Mouse (Mus musculus): Measurements from ENCODE around the gene Disp2. TPM values are rescaled to one million over a fixed set of nuclear protein-coding genes. Genes with fewer than 3 reads are reported as not detected.

Disp2 gene
- polyA plus RNA-seq, 1 experiment from 2014 or later = 0.59 TPM

DNA sequence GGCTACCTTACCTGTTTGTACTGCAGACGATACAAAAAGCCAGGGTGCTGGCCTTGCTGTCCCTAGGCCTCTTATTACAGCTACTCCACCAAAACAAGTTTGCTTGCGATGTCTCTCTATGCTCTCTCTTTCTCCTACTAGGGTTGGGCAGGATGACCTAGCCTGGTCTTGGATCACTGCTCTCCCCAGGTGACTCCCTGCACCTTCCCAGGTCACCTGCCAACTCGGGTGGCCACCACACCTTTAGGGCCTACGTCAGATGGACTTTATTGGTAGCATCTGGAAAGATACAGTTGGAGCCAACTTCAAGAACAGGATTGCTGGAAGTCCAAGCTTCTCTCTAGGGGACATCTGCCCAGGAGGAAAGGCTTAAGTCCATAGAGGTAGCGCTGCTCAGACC lies 14.6 kb upstream of the Disp2 start:
- no peaks in the 10 kb centered on the region for H3K36me3 ChIP-seq (ENCODE audit: insufficient read depth)
- no peak for TF ChIP-seq CTCF (IDR thresholded peaks at IDR 0.05; ENCODE audit: low read depth)
- no peak overlapping the region for H3K27ac ChIP-seq (ENCODE audit: low read depth)
- no peak for ATAC-seq (ENCODE audit: insufficient read depth)
- H3K4me2 ChIP-seq = no peak overlapping the region
- no peaks in the 10 kb centered on the region for H3K9me3 ChIP-seq (ENCODE audit: low read depth, low read length)
- 79% methylated on average over 5 of the region's 5 CpGs for WGBS
- no peak for DNase-seq
- H3K4me1 ChIP-seq (ENCODE audit: insufficient read depth) = peaks cover 30% of the 10 kb centered on the region
- H3K27me3 ChIP-seq (ENCODE audit: insufficient read depth, low read length) = no peaks in the 10 kb centered on the region
- no peak overlapping the region for H3K4me3 ChIP-seq (ENCODE audit: low read depth, low read length)
- no peak overlapping the region for H3K9ac ChIP-seq

DNA sequence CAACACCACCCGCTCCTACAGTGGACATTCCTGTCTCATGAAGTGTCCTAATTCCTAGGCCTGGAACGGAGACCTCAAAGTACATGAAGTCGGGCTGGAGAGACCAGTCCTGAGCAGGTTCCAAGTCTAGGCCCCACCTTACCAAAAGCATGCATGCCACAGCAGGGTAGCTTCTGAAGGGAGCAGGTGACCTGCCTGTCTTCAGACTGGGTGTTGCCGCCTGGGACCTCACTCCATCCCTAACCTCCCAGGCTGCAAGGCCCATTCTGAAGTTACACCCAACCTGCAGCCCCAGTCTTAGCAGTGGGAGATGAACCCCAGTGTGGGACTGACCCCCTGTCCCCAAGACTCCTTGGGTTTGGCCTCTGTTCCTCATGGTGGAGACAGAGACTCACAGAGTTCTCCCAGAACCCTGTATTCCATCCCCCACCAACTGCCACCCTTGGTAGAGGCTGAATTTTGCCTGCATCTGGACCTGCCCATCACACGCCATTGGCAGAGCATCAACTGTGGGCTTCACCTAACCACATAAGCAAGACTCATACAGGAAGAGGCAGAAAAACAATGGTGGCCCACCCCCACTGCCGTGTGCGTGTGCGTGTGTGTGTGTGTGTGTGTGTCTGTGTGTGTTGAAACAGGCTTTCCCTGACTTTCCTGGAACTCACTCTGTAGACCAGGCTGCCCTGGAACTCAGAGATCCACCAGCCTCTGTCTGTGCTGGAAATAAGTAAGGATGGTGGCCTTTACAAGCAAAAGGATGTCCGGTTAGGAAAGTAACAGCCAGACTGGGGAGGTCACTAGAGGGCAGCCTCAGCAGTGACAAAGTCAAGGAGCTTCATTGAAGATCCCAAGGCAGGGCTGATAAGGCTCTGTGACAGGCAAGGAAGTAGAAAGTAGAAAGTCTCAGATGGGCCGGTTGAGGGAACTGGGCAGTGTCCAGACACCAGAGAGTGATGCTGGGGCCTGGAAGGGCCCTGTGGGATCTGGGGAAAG lies 13.2 kb upstream of the Disp2 start:
- ATAC-seq (ENCODE audit: insufficient read depth) = no peak
- no peaks in the 10 kb centered on the region for H3K36me3 ChIP-seq (ENCODE audit: insufficient read depth)
- H3K4me2 ChIP-seq = no peak overlapping the region
- H3K9me3 ChIP-seq (ENCODE audit: low read depth, low read length) = no peaks in the 10 kb centered on the region
- 69% methylated on average over 10 of the region's 10 CpGs for WGBS
- H3K4me1 ChIP-seq (ENCODE audit: insufficient read depth) = peaks cover 27% of the 10 kb centered on the region
- no peak for TF ChIP-seq CTCF (IDR thresholded peaks at IDR 0.05; ENCODE audit: low read depth)
- H3K27me3 ChIP-seq (ENCODE audit: insufficient read depth, low read length) = no peaks in the 10 kb centered on the region
- no peak overlapping the region for H3K4me3 ChIP-seq (ENCODE audit: low read depth, low read length)
- peak; percentile 20 for DNase-seq
- H3K9ac ChIP-seq = no peak overlapping the region
- H3K27ac ChIP-seq (ENCODE audit: low read depth) = no peak overlapping the region

DNA sequence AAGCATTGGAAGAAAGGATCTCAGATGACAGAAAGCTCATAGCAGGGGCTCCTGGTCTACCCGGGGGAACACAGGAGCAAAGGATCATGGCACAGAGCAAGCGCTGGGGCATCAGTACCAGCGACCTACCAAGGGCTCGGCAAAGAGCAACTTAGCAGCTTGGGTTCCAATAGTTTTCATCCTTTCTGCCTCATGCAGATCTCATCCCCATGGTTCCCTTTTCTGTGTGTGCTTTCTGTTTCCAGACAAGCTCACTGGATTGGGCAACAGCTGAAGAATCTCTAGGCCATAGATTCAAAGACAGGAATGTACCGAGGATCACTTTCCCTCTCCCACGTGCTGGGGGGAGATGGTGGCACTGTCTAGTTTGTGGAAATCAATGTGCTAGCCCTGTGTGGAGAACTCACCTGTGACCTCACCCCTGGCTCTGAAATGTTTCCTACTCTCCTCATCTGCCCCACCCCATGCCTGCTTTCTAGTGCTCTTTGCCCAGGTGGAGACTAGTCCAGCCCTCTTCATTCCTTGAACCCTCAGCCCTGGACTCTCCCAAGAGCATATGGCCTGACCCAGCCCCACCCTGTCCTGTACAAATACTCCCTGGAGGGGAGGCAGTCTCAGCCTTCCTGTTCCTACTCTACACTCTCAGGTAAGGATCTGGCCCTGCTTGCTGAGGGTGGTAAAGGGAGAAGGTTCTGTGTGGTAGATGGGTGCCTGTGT lies 7.2 kb upstream of the Disp2 start, which contains the start of gene Phgr1:
TSS of gene Phgr1 (plus strand) at position 612 of the 717 bp plus-strand sequence.
- 80% methylated on average over 6 of the region's 6 CpGs for WGBS
- H3K36me3 ChIP-seq (ENCODE audit: insufficient read depth) = no peaks in the 10 kb centered on the region
- no peak within 1 kb of the TSS for H3K9ac ChIP-seq
- H3K27ac ChIP-seq (ENCODE audit: low read depth) = no peak within 1 kb of the TSS
- DNase-seq = no peak
- no peak for ATAC-seq (ENCODE audit: insufficient read depth)
- H3K9me3 ChIP-seq (ENCODE audit: low read depth, low read length) = no peaks in the 10 kb centered on the region
- H3K4me3 ChIP-seq (ENCODE audit: low read depth, low read length) = no peak within 1 kb of the TSS
- H3K4me2 ChIP-seq = no peak within 1 kb of the TSS
- no peak for TF ChIP-seq CTCF (IDR thresholded peaks at IDR 0.05; ENCODE audit: low read depth)
- peaks cover 5% of the 10 kb centered on the region; the same call in 1 of the 2 replicates for H3K4me1 ChIP-seq (ENCODE audit: insufficient read depth)
- H3K27me3 ChIP-seq (ENCODE audit: insufficient read depth, low read length) = no peaks in the 10 kb centered on the region

- H3K36me3 ChIP-seq (ENCODE audit: insufficient read depth) = no peaks in the 10 kb centered on the region
- WGBS = 64% methylated on average over 2 of the region's 2 CpGs
- ATAC-seq (ENCODE audit: insufficient read depth) (no peak), DNase-seq (no peak)
- no peak overlapping the region for H3K27ac ChIP-seq (ENCODE audit: low read depth)
- no peaks in the 10 kb centered on the region for H3K9me3 ChIP-seq (ENCODE audit: low read depth, low read length)
- no peak overlapping the region for H3K4me3 ChIP-seq (ENCODE audit: low read depth, low read length)
- no peak overlapping the region for H3K4me2 ChIP-seq
- H3K27me3 ChIP-seq (ENCODE audit: insufficient read depth, low read length) = no peaks in the 10 kb centered on the region
- H3K9ac ChIP-seq = no peak overlapping the region
- H3K4me1 ChIP-seq (ENCODE audit: insufficient read depth) = peaks cover 5% of the 10 kb centered on the region; the same call in 1 of the 2 replicates
- TF ChIP-seq CTCF (IDR thresholded peaks at IDR 0.05; ENCODE audit: low read depth) = no peak
These were observed 5.0 kb upstream of the Disp2 start for GRCm38 (mm10) chr2:118774536-118774935.

GRCm38 (mm10) chr2:118775396-118775795 lies 4.1 kb upstream of the Disp2 start:
- Histone ChIP-seq H3K36me3 (ENCODE audit: insufficient read depth) (no peaks in the 10 kb centered on the region), H3K4me1 (ENCODE audit: insufficient read depth) (peaks cover 8% of the 10 kb centered on the region), H3K4me2 (no peak overlapping the region), H3K9ac (no peak overlapping the region), H3K9me3 (ENCODE audit: low read depth, low read length) (no peaks in the 10 kb centered on the region), H3K4me3 (ENCODE audit: low read depth, low read length) (no peak overlapping the region), H3K27me3 (ENCODE audit: insufficient read depth, low read length) (peaks cover 5% of the 10 kb centered on the region; the same call in 1 of the 2 replicates), H3K27ac (ENCODE audit: low read depth) (peak overlapping the region; percentile 44; the same call in 1 of the 2 replicates)
- ATAC-seq (ENCODE audit: insufficient read depth) (no peak), DNase-seq (peak; percentile 76)
- TF ChIP-seq CTCF (IDR thresholded peaks at IDR 0.05; ENCODE audit: low read depth) = no peak
- WGBS = 22% methylated on average over 1 of the region's 1 CpGs

- peaks cover 8% of the 10 kb centered on the region for H3K4me1 ChIP-seq (ENCODE audit: insufficient read depth)
- peak overlapping the region; percentile 44 for H3K27ac ChIP-seq (ENCODE audit: low read depth)
- H3K4me3 ChIP-seq (ENCODE audit: low read depth, low read length) = no peak overlapping the region
- no peak overlapping the region for H3K4me2 ChIP-seq
- no peaks in the 10 kb centered on the region for H3K36me3 ChIP-seq (ENCODE audit: insufficient read depth)
- no peak overlapping the region for H3K9ac ChIP-seq
- peaks cover 6% of the 10 kb centered on the region; the same call in 1 of the 2 replicates for H3K27me3 ChIP-seq (ENCODE audit: insufficient read depth, low read length)
- no peaks in the 10 kb centered on the region for H3K9me3 ChIP-seq (ENCODE audit: low read depth, low read length)
- 70% methylated on average over 3 of the region's 4 CpGs for WGBS
- TF ChIP-seq CTCF (IDR thresholded peaks at IDR 0.05; ENCODE audit: low read depth) = no peak
- no peak for ATAC-seq (ENCODE audit: insufficient read depth)
- peak; percentile 37 for DNase-seq
These were observed 3.7 kb upstream of the Disp2 start for GRCm38 (mm10) chr2:118775846-118776245.

DNA sequence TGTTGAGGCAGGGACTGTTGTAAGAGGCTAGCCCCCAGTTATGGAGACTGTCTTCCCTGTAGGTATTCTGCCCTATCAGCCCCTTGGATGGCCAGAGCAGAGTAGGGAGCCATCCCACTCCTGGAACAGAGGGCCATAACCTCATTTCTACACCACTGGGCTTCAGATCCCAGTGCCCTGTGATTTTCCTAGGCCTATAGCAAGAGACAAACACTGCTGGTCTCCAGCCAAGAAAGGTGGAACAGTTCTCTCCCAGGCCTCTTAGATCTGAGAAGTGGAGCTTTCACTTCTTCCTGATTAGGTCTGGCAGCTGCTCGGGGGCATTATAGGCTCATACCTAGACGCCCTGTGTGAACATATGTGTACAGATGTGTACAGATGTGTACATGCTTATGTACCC lies 3.2 kb upstream of the Disp2 start:
- Histone ChIP-seq H3K4me3 (ENCODE audit: low read depth, low read length) (no peak overlapping the region), H3K4me1 (ENCODE audit: insufficient read depth) (peaks cover 8% of the 10 kb centered on the region), H3K4me2 (no peak overlapping the region), H3K9ac (no peak overlapping the region), H3K27me3 (ENCODE audit: insufficient read depth, low read length) (peaks cover 6% of the 10 kb centered on the region; the same call in 1 of the 2 replicates), H3K36me3 (ENCODE audit: insufficient read depth) (no peaks in the 10 kb centered on the region), H3K27ac (ENCODE audit: low read depth) (peak overlapping the region; percentile 44), H3K9me3 (ENCODE audit: low read depth, low read length) (no peaks in the 10 kb centered on the region)
- DNase-seq (no peak), ATAC-seq (ENCODE audit: insufficient read depth) (no peak)
- TF ChIP-seq CTCF (IDR thresholded peaks at IDR 0.05; ENCODE audit: low read depth) = no peak
- 69% methylated on average over 2 of the region's 2 CpGs for WGBS
